Mouse (Mus musculus) inflammation-experienced regulatory T-cells, adult 6 months (primary cell): ENCODE data around the gene Olfr1284. TPM values are rescaled to one million over a fixed set of nuclear protein-coding genes. Genes with fewer than 3 reads are reported as not detected.
"Not testable (repeated sequence)": the region's sequence is repeated elsewhere in the genome, so short reads cannot be mapped to it uniquely, and the experiment has no call there.

Experiments used
- ATAC-seq: one replicate; pipeline ENCODE4 v1.8.0; 2017
- polyA plus RNA-seq, 3 experiments: library from polyadenylated mRNA; unstranded; fragments of 100-300 nt; shearing (Covaris generic); gene quantifications; one replicate each; pipeline ENCODE4 v1.2.1; 2017

Gene Olfr1284
- not detected for polyA plus RNA-seq

GRCm38 (mm10) chr2:111375222-111375621 is at the start of gene Olfr1284:
Gene Olfr1284 (plus strand): TSS chr2:111375522.
- ATAC-seq = no peak

DNA sequence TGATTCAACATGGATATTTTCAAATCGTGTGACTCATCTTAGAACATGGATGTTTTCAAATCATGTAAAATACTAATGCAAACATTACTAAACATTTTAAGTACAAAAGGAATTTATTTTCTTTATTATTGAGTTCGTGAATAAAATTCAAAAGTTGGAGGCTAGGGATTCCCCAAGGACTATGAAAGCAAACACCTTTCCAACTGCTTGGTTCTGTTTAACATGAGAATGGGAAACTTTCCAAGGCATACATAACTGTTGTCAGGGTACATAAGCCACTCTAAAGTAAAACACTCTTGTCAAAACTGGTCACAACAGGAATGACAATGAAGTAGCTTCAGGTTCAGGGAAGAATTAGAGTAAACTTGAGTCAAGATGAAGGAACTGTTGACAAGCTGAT is 49.1 kb upstream of the Olfr1284 start, which contains the start of gene Olfr1281:
Olfr1281 (plus strand) TSS at position 301 of the 400 bp plus-strand sequence.
- ATAC-seq = no peak

- ATAC-seq = not testable (repeated sequence)
Measured at GRCm38 (mm10) chr2:111333721-111334120, 41.6 kb upstream of the Olfr1284 start.

DNA sequence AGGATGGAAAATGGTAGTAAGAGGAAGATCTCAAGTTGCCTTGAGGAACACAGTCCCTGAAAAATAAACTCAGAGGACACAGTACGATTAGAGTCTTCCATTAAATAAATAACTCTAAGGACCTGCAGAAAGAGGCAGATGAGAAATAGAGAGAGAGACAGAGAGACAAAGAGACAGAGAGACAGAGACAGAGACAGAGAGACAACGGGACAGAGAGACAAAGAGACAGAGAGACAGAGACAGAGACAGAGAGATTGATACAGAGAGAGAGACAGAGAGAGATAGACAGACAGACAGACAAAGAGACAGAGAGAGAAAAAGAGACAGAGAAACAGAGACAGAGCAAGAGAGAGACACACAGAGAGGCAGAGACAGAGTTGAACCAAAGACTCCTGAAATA is 39.3 kb upstream of the Olfr1284 start, which contains the start of gene Olfr1282:
Olfr1282 (minus strand) TSS at position 101 of the 400 bp plus-strand sequence.
- no peak for ATAC-seq

GRCm38 (mm10) chr2:111366490-111366889 is 8.8 kb upstream of the Olfr1284 start, which contains the start of gene Olfr1283:
Gene Olfr1283 (plus strand): TSS chr2:111366790.
- no peak for ATAC-seq

GRCm38 (mm10) chr2:111422931-111423330 is 47.6 kb downstream of the Olfr1284 start, which contains the start of gene Olfr1286:
Gene Olfr1286 (minus strand): TSS chr2:111423115.
- no peak for ATAC-seq

Other genes starting within 250 kb of the Olfr1284 start
- gene Gm15130, start 222.6 kb upstream of the Olfr1284 start, polyA plus RNA-seq = not detected
- not detected for gene 4930430A15Rik, start 145.9 kb upstream of the Olfr1284 start, polyA plus RNA-seq
- gene Olfr1275, start 140.2 kb upstream of the Olfr1284 start, polyA plus RNA-seq = not detected
- not detected for gene Olfr1276, start 121.0 kb upstream of the Olfr1284 start, polyA plus RNA-seq
- gene Olfr1277, start 101.4 kb upstream of the Olfr1284 start, polyA plus RNA-seq = not detected
- gene Olfr1278, start 85.4 kb upstream of the Olfr1284 start, polyA plus RNA-seq = not detected
- gene Olfr1279, start 74.9 kb upstream of the Olfr1284 start, polyA plus RNA-seq = not detected
- gene Olfr1280, start 61.5 kb upstream of the Olfr1284 start, polyA plus RNA-seq = not detected
- gene Olfr1281, start 49.0 kb upstream of the Olfr1284 start, polyA plus RNA-seq = not detected
- gene Olfr1282, start 39.4 kb upstream of the Olfr1284 start, polyA plus RNA-seq = not detected
- gene Olfr1283, start 8.7 kb upstream of the Olfr1284 start, polyA plus RNA-seq = not detected
- gene Olfr1286, start 47.6 kb downstream of the Olfr1284 start, polyA plus RNA-seq = not detected
- not detected for gene Olfr1287, start 73.6 kb downstream of the Olfr1284 start, polyA plus RNA-seq
- gene Olfr1288, start 98.6 kb downstream of the Olfr1284 start, polyA plus RNA-seq = not detected
- gene Olfr1289, start 105.3 kb downstream of the Olfr1284 start, polyA plus RNA-seq = not detected
- gene Olfr1290, start 118.3 kb downstream of the Olfr1284 start, polyA plus RNA-seq = not detected
- under 1 TPM in 1 of 3 experiments, not detected in 2; 0.07 TPM for gene Olfr1291-ps1, start 121.7 kb downstream of the Olfr1284 start, polyA plus RNA-seq
- gene Olfr1293-ps, start 149.7 kb downstream of the Olfr1284 start, polyA plus RNA-seq = not detected
- not detected for gene Olfr1294, start 164.8 kb downstream of the Olfr1284 start, polyA plus RNA-seq
- not detected for gene Olfr1295, start 194.2 kb downstream of the Olfr1284 start, polyA plus RNA-seq